In the genomic region with DNA sequence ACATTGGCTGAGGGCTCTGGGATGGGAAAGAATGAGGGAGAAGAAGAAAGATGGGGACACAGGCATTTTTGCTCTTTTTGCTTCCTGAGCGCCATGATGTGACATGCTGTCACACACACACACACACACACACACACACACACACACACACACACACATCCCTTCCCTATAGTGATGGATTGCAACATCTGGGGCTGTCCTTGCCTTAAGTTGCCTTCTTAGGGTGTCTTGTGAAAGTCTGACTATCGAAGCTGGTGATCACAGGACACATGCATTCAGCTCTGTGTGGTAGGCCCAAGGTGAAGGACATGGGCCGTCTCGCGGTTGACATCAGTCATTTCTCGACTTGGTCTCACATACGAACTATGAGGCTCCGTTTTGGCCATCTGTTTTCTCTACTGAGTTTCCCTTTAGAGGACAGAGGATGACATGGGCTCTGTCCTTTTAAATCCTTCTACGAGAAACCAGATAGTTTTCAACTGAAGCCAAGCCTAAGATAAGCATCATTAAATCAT, we compare ENCODE assay signal across 31 mouse cellular contexts.
DNase-seq lines count a peak whose midpoint lies in the region; ATAC-seq and TF ChIP-seq lines count a peak whose summit lies in the region.
"Had no signal": no experiment of that assay in that cellular context is flagged by ENCODE, and none has a peak within 500 bp of the region (broad histone marks: within the 10 kb centered on the region; RNA-seq: fewer than 3 reads in every experiment).

No protein-coding gene starts in this region.

- H3K4me1 ChIP-seq in embryonic fibroblast, embryonic 13.5 days (ENCODE audit: control insufficient read depth, insufficient read depth, low read length) = peaks cover 11% of the 10 kb centered on the region
- H3K4me1 ChIP-seq in olfactory bulb, adult 2 months (ENCODE audit: control insufficient read depth, insufficient read depth, low read length) = peaks cover 13% of the 10 kb centered on the region
- H3K4me1 ChIP-seq: hindbrain, embryonic 10.5 days; hindbrain, embryonic 15.5 days; liver, embryonic 12.5 days had no signal

- H3K27ac ChIP-seq in embryonic fibroblast, embryonic 13.5 days (ENCODE audit: insufficient read depth, low read length) = peak overlapping the region; percentile 49; the same call in 1 of the 2 replicates
- peak overlapping the region; percentile 5; the same call in 1 of the 2 replicates for H3K27ac ChIP-seq in olfactory bulb, adult 2 months (ENCODE audit: insufficient read depth, low read depth, low read length)
- H3K27ac ChIP-seq: embryonic facial prominence, embryonic 13.5 days; heart, adult 2 months; heart, embryonic 13.5 days; hindbrain, embryonic 10.5 days; hindbrain, embryonic 15.5 days; kidney, embryonic 15.5 days; layer of hippocampus, adult 2 months; liver, embryonic 12.5 days had no signal

- no peak for TF ChIP-seq POLR2A in embryonic fibroblast, embryonic 13.5 days (IDR thresholded peaks at IDR 0.05; ENCODE audit: low read depth, low read length)
- TF ChIP-seq POLR2A in olfactory bulb, adult 2 months (IDR thresholded peaks at IDR 0.05; ENCODE audit: insufficient read depth, low read depth, low read length) = no peak

- intact Hi-C loops in heart, postnatal 25 days (cut with DNase I) = no loop called here

- DNase-seq in adrenal gland, postnatal 14 days = peak; percentile 15
- DNase-seq in adrenal gland, adult 8-10 months = no peak
- peak; percentile 29 for DNase-seq in 416B (ENCODE audit: low read depth)
- no peak for DNase-seq in heart, postnatal 25 days (ENCODE audit: low spot score)
- DNase-seq: cerebellum, adult 18-20 months; cerebellum, postnatal 10 days; forebrain, postnatal 0 days; gastrocnemius, postnatal 25 days; heart, adult 2 months; heart, postnatal 10 days; kidney, adult 11 months; kidney, postnatal 36 days; left cerebral cortex, postnatal 4 days; liver, postnatal 0 days; lung, postnatal 36 days; midbrain, embryonic 14.5 days; right cerebral cortex, adult 18-20 months; right cerebral cortex, postnatal 4 days; thymus, postnatal 25 days had no signal

- TF ChIP-seq CTCF in embryonic fibroblast, embryonic 13.5 days (IDR thresholded peaks at IDR 0.05; ENCODE audit: borderline replicate concordance, insufficient read depth, low read length) = no peak
- no peak for TF ChIP-seq CTCF in olfactory bulb, adult 2 months (IDR thresholded peaks at IDR 0.05; ENCODE audit: insufficient read depth, low read depth, low read length)

- ATAC-seq in cerebellum, adult (ENCODE audit: insufficient number of reproducible peaks, low FRiP score, low TSS enrichment) = no peak
- ATAC-seq: forebrain, postnatal 0 days; inflammation-experienced regulatory T-cells, adult 6 months; liver, embryonic 12.5 days; liver, postnatal 0 days had no signal

- no peak overlapping the region for H3K4me3 ChIP-seq in embryonic fibroblast, embryonic 13.5 days (ENCODE audit: insufficient read depth, low read length)
- no peak overlapping the region for H3K4me3 ChIP-seq in olfactory bulb, adult 2 months (ENCODE audit: insufficient read depth, low read depth, low read length)
- H3K4me3 ChIP-seq: embryonic facial prominence, embryonic 13.5 days; erythroblast, embryonic 14.5 days; heart, adult 2 months; heart, embryonic 13.5 days; hindbrain, embryonic 10.5 days; hindbrain, embryonic 15.5 days; kidney, embryonic 15.5 days; layer of hippocampus, adult 2 months; liver, embryonic 12.5 days had no signal

- 85% methylated on average over 9 of the region's 9 CpGs for WGBS in olfactory bulb, adult 2 months

Comparison
In these comparisons a context has a peak if more than half of its experiments do, and no peak if none do; other contexts are left out.
1. DNase-seq: peak in adrenal gland, postnatal 14 days (single experiment) and 416B (single experiment); none in adrenal gland, adult 8-10 months (single experiment) and heart, postnatal 25 days (single experiment).